Mouse (Mus musculus) megakaryocyte-erythroid progenitor cell, adult 5-6 weeks (primary cell): ENCODE measurements around the gene Esr1. TPM values are rescaled to one million over a fixed set of nuclear protein-coding genes. Genes with fewer than 3 reads are reported as not detected.
"Not testable (repeated sequence)": the region's sequence is repeated elsewhere in the genome, so short reads cannot be mapped to it uniquely, and the experiment has no call there.

Experiments used
- ATAC-seq: replicated peaks from 2 replicates; pipeline ENCODE4 v1.8.0; 2016; ENCODE audit warnings: mild to moderate bottlenecking, inconsistent platforms; ENCODE audit not compliant: severe bottlenecking, poor library complexity, low FRiP score, low TSS enrichment
- total RNA-seq, 2 experiments: library from RNA; stranded (forward) in 1 of 2; stranded (reverse) in 1 of 2; fragments of 200-1000, 215-1000 nt in 1 of 2; fragments of >200 nt in 1 of 2; fragmentation: Nextera tagmentation in 1 of 2; gene quantifications; 2 replicates each; pipeline ENCODE4 v1.2.3; 2014 to 2017

Gene Esr1
- 0.40 and 2.9 TPM in 2 replicates for total RNA-seq (2014; fragmentation: Nextera tagmentation)
- total RNA-seq (2017): 0.65 and 0.89 TPM in 2 replicates

DNA sequence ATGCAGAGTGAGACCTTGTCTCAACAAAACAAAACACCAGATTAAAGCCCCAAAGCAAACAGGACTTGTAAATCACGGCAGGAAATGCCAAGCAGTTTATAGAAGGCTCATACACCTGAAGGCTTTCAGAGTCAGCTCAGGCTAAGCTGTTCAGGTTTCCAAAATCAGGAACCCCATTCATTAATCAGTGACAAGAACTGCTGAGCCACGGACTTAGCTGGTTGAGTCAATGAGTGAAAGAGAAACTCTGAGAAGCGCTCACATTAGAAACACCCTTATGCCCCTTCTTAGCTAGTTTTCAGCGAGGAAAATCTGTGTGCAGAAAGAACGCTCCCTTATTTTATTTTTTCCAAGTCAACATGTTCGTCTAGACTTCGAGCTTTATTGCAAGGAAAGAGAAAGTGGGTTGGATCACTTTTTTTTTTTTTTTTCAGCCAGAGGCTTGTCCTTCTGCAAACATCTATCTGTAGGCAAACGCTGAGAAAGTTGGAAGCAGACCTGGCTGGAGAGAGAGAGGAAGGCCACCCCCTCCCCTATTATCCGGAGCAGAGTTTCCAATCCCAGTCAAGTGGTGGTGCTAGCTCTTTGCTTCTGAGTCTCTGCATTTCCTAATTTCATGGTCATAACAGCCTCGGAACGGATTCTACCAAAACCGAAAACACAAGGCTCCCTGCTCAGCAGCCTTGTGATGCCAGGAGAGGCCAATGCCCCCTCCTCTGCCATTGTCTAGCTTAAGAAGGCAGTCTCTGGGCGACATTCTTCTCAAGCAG lies at the start of gene Esr1:
Gene Esr1, plus strand, starts transcription at position 208 of the 770 bp plus-strand sequence.
- ATAC-seq: peak; percentile 10; the same call in 1 of the 2 replicates

DNA sequence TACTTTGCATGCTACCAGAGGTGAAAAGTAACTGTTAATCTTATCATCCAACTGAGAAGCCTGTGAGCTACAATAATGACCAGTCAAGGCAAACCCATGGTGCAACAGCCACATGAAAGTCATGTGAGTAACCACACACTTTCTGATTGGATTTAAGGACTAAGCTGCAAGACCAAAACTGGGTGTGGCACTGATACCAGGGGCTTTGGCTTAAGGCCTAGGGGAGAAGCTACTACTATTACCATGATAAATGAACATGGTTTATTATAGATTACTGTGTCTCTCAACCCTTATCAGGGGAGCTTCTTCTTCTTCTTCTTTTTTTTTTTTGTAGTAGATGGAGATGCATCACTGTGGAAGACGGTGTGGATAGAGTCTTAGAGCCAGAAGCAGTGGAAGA lies 46.2 kb upstream of the Esr1 start:
- ATAC-seq: 0 out of 2 replicates have a peak, but pooled peaks have one; percentile 52

DNA sequence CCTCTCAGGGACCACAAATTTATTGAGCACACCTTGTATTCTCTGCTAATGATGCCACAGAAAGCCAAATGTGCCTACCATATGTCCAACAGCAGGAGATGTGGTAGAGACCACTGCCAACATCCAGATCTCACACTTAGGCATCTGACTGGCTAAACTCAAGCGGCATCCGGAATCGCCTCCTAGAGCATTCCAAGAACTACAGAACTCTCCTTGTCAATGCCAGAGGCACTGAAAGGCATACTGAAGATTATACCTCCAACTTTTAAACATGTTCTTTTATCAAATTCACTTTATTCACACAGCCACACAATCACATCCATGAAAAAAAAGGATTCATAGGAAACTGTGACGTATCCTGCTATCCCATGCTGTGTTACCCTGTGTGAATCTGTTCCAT lies 40.6 kb upstream of the Esr1 start:
- ATAC-seq: no peak

DNA sequence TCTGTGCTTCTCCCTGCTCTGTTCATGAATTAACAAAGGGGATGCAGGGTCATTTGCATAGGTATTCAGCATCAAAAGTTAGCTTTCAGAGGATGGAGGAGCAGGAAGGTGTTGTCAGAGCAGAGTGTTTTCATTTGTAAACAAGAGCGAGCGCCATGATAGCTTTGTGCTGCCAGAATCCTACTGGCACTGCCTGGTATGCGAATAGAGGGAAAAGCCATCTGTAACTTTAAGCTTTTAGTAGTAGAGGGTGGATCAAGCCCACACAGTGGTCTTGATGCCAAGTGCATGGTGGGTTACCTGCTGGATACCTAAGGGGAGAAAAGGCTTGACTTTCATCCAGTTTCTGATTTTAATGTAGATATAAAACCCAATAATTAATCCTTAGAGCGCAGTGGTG lies 40.1 kb upstream of the Esr1 start:
- ATAC-seq: no peak

DNA sequence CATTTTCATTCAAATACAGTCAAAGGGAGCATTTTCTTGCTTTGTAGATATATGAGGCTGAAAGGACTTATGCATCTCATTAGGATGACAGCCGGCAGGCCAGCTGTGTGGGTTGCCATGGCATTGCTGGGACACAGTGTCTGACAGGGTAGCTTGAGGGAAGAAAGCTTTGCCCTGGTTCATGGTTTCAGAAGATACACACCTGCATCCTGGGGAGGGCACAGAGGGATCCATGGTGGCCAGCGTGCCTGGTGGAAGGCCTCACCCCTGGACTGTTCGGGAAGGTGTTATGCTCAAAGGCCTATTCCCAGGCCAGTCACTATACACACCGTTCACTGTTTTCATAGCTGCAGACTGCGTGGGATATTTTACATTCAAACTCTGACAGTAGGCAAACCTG lies 29.5 kb upstream of the Esr1 start:
- no peak for ATAC-seq

DNA sequence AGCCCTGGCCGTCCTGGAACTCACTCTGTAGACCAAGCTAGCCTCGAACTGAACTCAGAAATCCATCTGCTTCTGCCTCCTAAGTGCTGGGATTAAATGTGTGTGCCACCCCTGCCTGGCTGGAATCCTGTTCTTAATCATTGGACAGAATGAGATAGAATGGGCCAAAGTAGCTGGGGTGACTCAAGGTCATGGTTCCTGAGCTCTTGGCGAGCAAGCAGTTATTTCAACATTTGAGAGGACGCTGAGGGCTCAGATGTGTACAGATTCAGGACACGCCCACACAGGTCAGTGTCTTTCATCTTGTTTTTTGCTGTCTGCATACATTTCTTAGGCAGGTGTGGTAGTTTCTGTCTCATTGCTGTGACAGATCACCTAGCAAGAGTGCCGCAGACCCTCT lies 24.7 kb upstream of the Esr1 start:
- no peak for ATAC-seq

DNA sequence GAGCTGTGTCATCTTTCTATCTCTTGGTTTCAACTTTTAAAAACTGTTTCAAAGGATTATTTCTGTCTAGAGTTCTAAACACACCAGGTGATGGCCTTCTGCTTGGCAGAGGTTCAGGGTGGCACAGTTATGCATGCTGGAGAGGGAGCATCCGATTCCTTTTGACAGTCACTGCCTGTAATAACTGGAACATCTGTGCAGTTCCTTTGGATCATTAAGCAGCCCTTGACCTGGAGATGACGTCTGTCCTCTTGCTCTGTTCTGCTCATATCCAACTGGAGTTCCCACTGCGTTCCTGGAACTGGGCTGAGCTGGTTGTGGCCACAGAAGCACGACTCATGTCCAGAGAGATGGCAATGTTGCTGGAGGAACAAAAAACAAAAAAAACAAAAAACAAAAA lies 21.8 kb upstream of the Esr1 start:
- ATAC-seq: no peak

DNA sequence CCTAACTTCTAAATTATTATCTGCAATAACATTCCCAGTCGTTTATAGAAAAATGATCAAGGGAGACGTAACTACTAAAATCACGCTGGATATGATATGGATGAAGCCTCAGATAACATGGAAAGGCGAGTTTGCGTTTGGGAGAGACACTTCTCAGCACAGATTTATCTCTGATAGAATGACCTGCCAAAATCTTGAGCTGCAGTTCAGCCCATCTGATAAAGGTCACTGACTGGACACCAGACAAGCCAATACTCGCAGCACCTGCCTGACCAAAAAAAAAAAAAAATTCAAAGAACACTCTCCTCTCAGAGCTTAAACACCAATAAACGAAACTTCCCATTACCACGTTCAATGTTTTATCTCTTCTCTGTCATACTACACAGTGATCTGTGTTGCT lies 20.4 kb upstream of the Esr1 start:
- no peak for ATAC-seq

DNA sequence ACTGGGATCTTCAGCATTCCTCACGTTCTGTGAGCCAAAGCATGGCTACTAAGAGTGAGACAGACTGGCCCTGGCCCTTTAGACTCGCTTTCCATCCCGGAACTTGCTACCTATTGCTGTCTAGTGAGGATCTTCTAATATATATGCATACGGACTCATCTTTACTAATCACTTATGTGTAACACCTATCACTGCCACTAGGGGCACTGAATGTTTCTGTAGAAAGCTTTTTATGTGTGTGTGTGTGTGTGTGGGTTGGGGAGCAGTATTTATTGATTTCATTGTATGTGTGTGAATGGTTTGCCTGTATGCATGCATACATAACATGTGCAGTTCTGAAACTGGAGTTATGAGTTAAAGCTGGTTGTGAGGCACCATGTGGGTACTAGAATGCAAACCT lies 17.6 kb upstream of the Esr1 start:
- peak; percentile 71 for ATAC-seq

DNA sequence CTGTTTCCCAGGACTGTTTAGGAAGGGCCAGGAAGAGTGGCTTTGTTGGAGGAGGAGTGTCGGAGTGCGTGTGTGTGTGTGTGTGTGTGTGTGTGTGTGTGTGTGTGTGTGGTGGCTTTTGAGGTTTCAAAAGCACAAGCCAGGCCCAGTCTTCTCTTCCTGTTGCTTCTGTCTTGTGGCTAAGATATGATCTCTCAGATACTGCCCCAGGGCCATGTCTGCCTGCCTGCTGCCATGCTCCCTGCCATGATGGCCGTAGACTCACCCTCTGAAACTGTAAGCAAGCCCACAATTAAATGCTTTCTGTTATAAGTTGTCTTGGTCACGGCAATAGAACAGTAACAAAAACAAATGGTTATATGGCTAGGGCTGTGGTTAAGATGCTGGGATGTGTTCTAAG lies 14.2 kb upstream of the Esr1 start:
- ATAC-seq: no peak

DNA sequence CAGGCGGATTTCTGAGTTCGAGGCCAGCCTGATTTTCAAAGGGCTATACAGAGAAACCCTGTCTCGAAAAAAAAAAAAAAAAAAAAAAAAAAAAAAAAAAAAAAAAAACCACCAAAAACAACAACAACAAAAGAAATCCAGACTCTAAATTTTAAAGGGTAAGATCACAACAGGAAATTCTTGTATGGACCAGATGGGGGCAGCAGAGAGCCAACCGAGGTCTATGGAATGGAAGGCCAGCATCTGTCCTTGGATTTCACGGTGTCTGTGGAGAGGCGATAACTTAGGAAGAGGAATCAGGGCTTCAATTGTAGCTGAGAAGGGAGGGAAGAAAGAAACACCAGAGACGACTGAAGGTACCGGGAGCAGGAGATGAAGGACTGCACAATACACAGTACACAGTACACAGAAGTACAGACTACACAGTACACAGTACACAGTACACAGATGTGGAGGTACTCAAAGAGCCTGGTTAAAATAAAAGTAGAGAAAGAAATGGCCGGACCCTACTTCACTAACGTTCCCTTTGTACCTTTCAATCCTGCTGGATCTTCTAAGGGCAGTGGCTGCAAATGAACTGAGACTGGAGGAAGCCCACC lies 13.1 kb upstream of the Esr1 start:
- ATAC-seq: peak; percentile 70

DNA sequence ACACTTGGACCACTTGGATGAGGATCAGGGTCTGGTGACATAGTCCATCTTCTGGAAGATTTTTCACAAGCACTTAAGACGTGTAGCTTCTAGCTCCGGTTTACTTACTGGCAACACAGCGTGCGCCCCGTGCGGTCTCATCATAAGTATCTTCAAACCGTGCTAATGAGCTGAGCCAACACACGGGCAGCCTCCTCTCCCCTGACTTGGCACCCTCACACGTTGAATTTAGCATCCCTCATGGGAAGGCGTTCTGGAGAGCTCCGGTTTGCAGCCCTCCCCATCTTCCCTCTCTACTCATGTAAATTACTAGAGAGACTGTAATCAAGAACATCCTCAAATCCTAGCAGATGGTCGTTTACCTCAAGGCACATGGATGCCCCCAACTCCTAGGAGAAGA lies 12.5 kb upstream of the Esr1 start:
- no peak for ATAC-seq

DNA sequence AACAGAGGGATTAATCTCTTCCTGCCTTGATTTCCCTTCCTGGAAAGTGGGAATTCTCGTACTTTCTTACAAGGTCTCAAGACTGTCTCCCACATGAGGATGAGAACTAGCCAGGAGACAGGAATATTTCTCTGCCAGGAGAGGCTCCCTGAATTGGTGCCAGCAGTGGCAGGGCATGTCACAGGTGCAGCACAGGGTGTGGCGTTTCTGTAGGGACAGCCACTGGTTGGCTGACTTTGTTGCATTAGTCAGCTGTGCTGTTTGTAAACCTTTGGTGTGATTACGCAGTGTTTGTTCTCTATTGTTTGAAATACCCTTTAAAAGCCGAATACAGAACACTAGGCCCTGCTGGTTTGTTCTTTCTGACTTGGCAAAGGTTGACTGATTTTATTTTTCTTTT lies 11.8 kb upstream of the Esr1 start:
- ATAC-seq: no peak

DNA sequence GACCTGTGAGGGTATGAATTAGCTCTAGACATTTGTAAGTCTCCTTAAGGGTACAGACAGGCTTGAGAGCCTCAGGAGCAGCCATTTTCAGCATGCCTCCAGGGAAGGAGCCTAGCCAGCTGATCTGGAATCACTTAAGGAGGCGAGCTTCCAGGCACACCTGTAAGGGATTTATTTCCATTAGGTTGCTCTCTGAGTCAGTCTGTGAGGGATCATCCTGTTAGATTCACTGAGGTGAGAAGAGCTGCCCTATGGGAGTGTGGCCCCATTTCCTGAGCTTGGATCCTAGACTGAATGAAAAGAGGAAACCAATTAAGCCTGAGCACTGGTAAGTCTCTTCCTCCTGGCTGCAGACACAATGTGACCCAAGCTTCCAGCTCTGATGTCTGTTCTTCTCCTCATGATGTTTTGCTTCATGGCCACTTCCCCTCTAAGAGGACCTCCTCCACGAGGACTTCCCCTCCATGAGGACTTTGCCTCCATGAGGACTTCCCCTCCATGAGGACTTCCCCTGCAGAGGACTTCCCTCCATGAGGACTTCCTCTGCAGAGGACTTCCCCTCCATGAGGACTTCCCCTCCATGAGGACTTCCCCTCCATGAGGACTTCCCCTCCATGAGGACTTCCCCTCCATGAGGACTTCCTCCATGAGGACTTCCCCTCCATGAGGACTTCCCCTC lies 10.5 kb upstream of the Esr1 start:
- no peak for ATAC-seq

DNA sequence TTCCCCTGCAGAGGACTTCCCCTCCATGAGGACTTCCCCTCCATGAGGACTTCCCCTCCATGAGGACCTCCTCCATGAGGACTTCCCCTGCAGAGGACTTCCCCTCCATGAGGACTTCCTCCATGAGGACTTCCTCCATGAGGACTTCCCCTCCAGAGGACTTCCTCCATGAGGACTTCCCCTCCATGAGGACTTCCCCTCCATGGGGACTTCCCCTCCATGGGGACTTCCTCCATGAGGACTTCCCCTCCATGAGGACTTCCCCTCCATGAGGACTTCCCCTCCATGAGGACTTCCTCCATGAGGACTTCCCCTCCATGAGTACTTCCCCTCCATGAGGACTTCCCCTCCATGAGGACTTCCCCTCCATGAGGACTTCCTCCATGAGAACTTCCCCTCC lies 9.8 kb upstream of the Esr1 start:
- ATAC-seq: not testable (repeated sequence)

DNA sequence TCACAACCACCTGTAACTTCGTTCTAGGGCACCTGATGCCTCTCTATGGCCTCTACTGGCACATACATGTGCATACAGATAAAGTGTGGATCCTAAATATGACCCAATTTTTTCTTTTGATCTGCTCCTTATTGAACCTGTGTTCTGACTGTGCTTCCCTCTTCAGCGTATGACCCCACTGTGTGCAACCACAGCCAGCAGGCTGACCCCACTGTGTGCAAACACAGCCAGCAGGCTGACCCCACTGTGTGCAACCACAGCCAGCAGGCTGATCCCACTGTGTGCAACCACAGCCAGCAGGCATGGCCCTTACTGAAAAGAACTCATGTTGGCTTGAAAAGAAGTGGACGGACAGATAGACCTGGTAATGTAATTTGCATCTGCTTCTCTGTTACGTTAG lies 8.9 kb upstream of the Esr1 start:
- ATAC-seq: no peak

DNA sequence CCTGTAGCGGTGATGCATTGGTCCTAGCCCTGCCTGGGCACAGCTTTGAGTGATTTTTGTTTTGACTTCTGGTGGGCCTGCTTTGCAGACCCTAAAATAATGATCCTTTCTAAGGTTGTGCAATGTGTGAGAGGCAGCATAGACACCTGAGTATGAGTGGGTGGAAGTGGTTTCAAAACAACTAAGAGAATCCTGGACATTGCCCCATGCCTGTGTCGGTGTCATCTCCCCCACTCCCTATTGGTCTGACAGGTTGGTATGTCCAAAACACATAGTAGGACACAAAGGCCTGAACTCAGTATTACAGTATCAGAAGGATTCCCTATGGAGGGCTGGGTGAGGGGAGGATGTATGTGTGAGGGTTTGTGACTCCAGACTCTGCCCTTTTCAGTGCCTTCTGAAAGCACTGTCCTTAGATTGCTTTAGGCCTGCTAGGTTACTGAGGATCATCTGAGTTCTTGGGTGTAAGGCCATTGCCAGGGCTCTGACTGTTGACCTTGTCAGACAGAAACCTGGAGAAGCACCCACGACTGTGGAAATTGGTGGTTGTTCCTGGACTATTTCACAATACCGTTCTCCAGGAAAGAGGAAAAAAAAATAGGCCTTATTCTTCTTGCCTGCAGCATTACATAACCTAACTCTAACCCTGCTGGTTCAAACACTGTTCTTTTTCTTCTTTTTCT lies 6.7 kb upstream of the Esr1 start:
- no peak for ATAC-seq

DNA sequence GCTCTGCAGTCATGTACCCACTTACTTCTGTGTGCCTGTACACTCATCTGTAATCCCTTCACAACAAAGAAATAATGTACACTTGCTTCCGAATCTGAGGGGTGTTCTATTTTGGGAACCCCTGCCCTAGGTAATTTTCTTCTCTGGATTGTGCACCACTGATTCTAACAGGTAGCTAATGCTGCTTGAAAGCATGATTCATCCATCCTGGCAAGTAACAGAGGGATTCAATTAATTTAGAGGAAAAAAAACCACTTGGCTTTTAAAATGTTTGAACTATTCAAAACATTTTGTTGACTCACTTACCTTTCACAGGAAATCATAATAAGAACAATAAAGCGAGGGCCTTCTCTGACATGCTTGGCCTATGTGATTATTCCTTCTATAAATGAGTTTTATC lies 1.2 kb upstream of the Esr1 start:
- no peak for ATAC-seq

DNA sequence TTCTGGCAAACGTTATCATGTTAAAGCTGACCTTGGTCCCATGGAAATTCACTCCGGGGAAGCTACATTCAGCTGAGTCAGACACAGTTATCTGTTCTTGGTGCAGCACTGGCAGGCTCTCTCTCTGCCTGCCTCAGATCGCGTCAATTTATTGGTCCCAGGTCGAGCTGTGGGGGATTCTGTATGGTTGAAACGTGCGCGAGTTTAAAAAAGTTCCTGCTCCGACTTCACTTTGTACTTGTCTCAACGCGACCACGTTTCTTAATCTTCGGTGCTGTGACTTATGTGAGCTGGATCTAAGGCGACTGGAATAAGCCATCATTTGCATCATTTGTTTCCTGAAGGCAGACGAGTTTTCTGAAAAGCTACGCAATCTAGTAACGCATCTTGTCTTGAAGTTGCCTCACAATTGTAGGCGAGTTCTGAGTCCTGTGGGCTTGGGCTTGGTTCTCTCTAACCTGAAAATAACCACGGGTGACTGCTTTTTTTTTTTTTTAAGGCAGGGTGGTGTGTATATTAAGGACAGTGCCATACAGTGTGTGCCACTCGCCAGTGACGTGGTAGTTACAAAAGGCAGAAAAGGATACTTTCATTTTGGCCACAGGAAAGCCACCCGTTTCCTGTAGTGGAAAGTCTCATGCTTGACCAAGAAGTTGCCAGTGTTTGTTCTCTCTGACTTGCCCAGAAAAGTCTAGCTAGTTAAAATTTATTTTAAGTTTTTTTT lies 1.1 kb downstream of the Esr1 start:
- ATAC-seq: peak; percentile 96

DNA sequence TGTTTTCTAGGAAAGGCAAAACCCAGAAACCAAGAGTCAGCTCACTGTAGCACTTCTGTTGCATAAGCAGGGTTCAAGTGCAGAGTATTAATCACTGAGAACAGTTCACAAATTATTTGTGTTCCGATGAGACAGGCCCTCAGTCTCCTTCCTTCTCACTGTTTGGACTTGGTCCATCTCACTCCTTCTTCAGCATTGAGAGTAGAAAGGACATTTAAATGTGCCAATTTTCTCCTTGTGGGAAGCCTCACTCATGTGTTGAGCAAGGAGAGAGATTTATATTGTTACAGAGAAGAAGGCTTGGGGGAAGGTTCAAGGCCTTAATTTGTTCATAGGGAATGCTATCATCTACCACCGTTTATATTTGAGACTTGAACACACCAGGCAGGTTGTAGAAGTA lies 6.6 kb downstream of the Esr1 start:
- no peak for ATAC-seq
